Mouse (Mus musculus) embryonic facial prominence, embryonic 12.5 days (tissue): ENCODE data around the gene Dock3. TPM values are rescaled to one million over a fixed set of nuclear protein-coding genes. Genes with fewer than 3 reads are reported as not detected.

ENCODE experiments used
- ATAC-seq: fragments of 200-750 bp; cut with Nextera tagmentation; 2 replicates; pipeline ENCODE4 v1.8.0; 2017; ENCODE audit not compliant: insufficient number of reproducible peaks, insufficient read depth, low FRiP score, low TSS enrichment
- H3K27ac ChIP-seq: fragments of 300-500 bp; sonication (generic); 2 replicates; pipeline ENCODE4 v1.5.1; 2016; ENCODE audit warnings: mild to moderate bottlenecking
- H3K27me3 ChIP-seq: fragments of 300-500 bp; sonication (generic); 2 replicates; pipeline ENCODE4 v1.6.1; 2016; ENCODE audit warnings: mild to moderate bottlenecking, moderate library complexity
- H3K36me3 ChIP-seq: fragments of 300-500 bp; sonication (generic); 2 replicates; pipeline ENCODE4 v1.6.1; 2016; ENCODE audit warnings: mild to moderate bottlenecking
- H3K4me1 ChIP-seq: fragments of 300-500 bp; sonication (generic); 2 replicates; pipeline ENCODE4 v1.6.1; 2016
- H3K4me2 ChIP-seq: fragments of 300-500 bp; sonication (generic); replicated peaks from 2 replicates; pipeline ENCODE4 v1.6.1; 2016; ENCODE audit warnings: mild to moderate bottlenecking, moderate library complexity
- H3K4me3 ChIP-seq: fragments of 300-500 bp; sonication (generic); 2 replicates; pipeline ENCODE4 v1.5.1; 2016; ENCODE audit warnings: mild to moderate bottlenecking
- H3K9ac ChIP-seq: fragments of 300-500 bp; sonication (generic); 2 replicates; pipeline ENCODE4 v1.6.1; 2016; ENCODE audit warnings: mild to moderate bottlenecking, moderate library complexity
- H3K9me3 ChIP-seq: fragments of 300-500 bp; sonication (generic); 2 replicates; pipeline ENCODE4 v1.6.1; 2016; ENCODE audit warnings: mild to moderate bottlenecking, moderate library complexity
- WGBS: fragments of 180-500 bp; shearing (Covaris S2); methylation state at CpG from one replicate; pipeline ENCODE4 v1.1.7; 2016; 5-methylcytosine and 5-hydroxymethylcytosine counted together
- polyA plus RNA-seq: library from polyadenylated mRNA; unstranded; fragments of >200 nt; fragmentation: Nextera tagmentation; extraction: Ambion mirVana; gene quantifications from 2 replicates; pipeline ENCODE4 v1.2.1, GENCODE M21; 2016

Gene Dock3
- polyA plus RNA-seq, 1 experiment from 2014 or later: 1.5 TPM

DNA sequence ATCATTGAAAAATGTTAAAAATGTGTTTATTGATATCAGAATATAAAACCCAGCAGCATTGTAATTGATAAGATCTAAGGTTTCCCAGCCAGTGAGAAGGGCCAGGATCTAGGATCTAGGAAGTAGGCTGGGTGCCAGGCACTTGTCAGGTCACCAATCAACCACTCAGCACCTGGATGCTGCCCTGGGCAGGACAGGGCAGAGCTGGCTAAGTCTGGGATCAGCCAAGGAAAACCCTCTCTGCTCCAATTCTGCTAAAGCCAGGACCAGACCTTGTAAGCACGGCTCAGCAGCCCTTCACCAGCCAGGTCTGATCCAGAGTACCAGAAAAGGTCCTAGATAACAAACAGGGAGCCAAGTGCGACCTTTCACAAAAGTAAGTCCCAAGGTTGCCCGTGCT lies 23.2 kb upstream of the Dock3 start:
- H3K4me1 ChIP-seq: no peaks in the 10 kb centered on the region
- no peak overlapping the region for H3K4me2 ChIP-seq
- no peak overlapping the region for H3K4me3 ChIP-seq
- H3K27ac ChIP-seq: no peak overlapping the region
- no peak for ATAC-seq
- 83% methylated on average over 3 of the region's 3 CpGs for WGBS
- no peaks in the 10 kb centered on the region for H3K9me3 ChIP-seq
- H3K36me3 ChIP-seq: no peaks in the 10 kb centered on the region
- no peaks in the 10 kb centered on the region; the same call in 1 of the 2 replicates for H3K27me3 ChIP-seq
- no peak overlapping the region for H3K9ac ChIP-seq

DNA sequence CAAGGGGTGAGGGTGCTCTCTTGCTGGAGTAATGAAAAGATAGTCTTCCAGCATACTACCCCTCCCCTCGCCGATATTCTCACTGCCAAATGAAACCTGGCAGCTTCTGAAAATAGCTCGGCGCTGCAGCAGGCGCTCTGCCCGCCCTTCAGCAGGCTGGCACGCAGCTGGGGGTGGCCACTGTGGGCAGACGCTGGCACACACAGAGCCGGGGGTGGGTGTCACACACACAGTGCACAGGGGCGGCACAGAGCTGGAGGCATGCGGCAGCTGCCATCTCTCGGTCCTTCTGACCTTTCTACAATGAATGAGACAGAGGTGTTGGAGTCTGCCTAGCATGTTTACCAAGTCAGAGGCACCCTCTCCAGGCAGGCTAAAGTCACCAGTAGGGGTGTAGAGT lies 22.8 kb upstream of the Dock3 start:
- no peaks in the 10 kb centered on the region for H3K4me1 ChIP-seq
- H3K27me3 ChIP-seq: no peaks in the 10 kb centered on the region; the same call in 1 of the 2 replicates
- no peak overlapping the region for H3K27ac ChIP-seq
- H3K9ac ChIP-seq: no peak overlapping the region
- H3K36me3 ChIP-seq: no peaks in the 10 kb centered on the region
- H3K4me2 ChIP-seq: no peak overlapping the region
- 80% methylated on average over 12 of the region's 12 CpGs for WGBS
- no peaks in the 10 kb centered on the region for H3K9me3 ChIP-seq
- H3K4me3 ChIP-seq: no peak overlapping the region
- ATAC-seq: no peak

- Histone ChIP-seq H3K4me3 (no peak overlapping the region), H3K36me3 (no peaks in the 10 kb centered on the region), H3K27ac (no peak overlapping the region), H3K4me2 (no peak overlapping the region), H3K9ac (no peak overlapping the region), H3K4me1 (no peaks in the 10 kb centered on the region), H3K27me3 (no peaks in the 10 kb centered on the region; the same call in 1 of the 2 replicates), H3K9me3 (no peaks in the 10 kb centered on the region)
- no peak for ATAC-seq
- 31% methylated on average over 5 of the region's 5 CpGs for WGBS
Measured at GRCm38 (mm10) chr9:107252164-107252563, 20.5 kb upstream of the Dock3 start.

GRCm38 (mm10) chr9:107250416-107251337 lies 19.0 kb upstream of the Dock3 start:
- H3K4me1 ChIP-seq: no peaks in the 10 kb centered on the region
- no peak overlapping the region for H3K4me2 ChIP-seq
- no peaks in the 10 kb centered on the region for H3K9me3 ChIP-seq
- no peaks in the 10 kb centered on the region; the same call in 1 of the 2 replicates for H3K27me3 ChIP-seq
- no peaks in the 10 kb centered on the region for H3K36me3 ChIP-seq
- no peak overlapping the region for H3K27ac ChIP-seq
- ATAC-seq: no peak
- H3K9ac ChIP-seq: no peak overlapping the region
- H3K4me3 ChIP-seq: no peak overlapping the region
- WGBS: 82% methylated on average over 14 of the region's 14 CpGs

- ATAC-seq: no peak
- no peak overlapping the region for H3K4me2 ChIP-seq
- H3K9me3 ChIP-seq: no peaks in the 10 kb centered on the region
- H3K4me3 ChIP-seq: no peak overlapping the region
- no peak overlapping the region for H3K9ac ChIP-seq
- no peaks in the 10 kb centered on the region for H3K4me1 ChIP-seq
- no peak overlapping the region for H3K27ac ChIP-seq
- no peaks in the 10 kb centered on the region; the same call in 1 of the 2 replicates for H3K27me3 ChIP-seq
- no peaks in the 10 kb centered on the region for H3K36me3 ChIP-seq
- WGBS: 75% methylated on average over 6 of the region's 6 CpGs
Measured at GRCm38 (mm10) chr9:107249154-107249553, 17.4 kb upstream of the Dock3 start.

- Histone ChIP-seq H3K4me1 (no peaks in the 10 kb centered on the region), H3K9me3 (no peaks in the 10 kb centered on the region), H3K4me3 (no peak overlapping the region), H3K36me3 (no peaks in the 10 kb centered on the region), H3K4me2 (no peak overlapping the region), H3K27me3 (no peaks in the 10 kb centered on the region; the same call in 1 of the 2 replicates), H3K9ac (no peak overlapping the region), H3K27ac (no peak overlapping the region)
- no peak for ATAC-seq
- 63% methylated on average over 4 of the region's 4 CpGs for WGBS
Measured at GRCm38 (mm10) chr9:107246170-107246569, 14.5 kb upstream of the Dock3 start.

DNA sequence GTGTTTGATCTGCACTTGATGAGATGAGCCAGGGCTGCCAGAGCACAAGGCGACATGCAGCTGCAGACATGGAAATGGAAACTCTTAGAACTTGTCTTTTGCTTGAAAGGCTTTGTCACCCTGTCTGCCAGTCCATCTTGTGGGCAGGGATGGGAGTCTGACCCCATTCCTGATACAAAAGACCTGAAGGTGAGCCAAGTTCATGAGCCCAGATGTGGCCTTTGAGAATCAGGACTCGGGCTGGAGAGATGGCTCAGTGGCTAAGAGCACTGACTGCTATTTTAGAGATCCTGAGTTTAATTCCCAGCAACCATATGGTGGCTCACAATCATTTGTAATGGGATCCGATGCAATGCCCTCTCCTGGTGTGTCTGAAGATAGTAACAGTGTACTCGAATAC lies 13.6 kb upstream of the Dock3 start:
- 81% methylated on average over 4 of the region's 4 CpGs for WGBS
- no peaks in the 10 kb centered on the region for H3K36me3 ChIP-seq
- no peak overlapping the region for H3K4me2 ChIP-seq
- H3K9me3 ChIP-seq: no peaks in the 10 kb centered on the region
- no peaks in the 10 kb centered on the region; the same call in 1 of the 2 replicates for H3K27me3 ChIP-seq
- H3K4me1 ChIP-seq: no peaks in the 10 kb centered on the region
- H3K4me3 ChIP-seq: no peak overlapping the region
- ATAC-seq: no peak
- H3K27ac ChIP-seq: no peak overlapping the region
- H3K9ac ChIP-seq: no peak overlapping the region

DNA sequence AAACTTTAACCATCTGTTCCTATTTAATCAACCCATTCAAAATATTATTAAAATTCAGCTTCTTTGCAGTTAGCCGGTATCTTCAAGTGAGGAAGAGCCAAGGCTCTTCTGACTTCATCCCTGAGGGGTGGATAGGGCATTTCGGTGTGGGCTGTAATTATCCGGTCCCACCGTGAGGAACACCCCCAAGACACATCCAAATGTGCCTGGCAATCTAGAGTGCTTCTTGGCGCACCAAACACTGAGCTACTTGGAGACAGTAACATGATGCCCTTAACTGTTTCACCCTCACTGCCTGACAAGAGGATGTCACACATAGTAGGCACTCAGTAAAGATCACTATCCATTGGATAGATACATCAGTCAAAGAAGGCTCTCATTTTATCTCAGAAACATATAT lies 4.4 kb upstream of the Dock3 start:
- no peak overlapping the region for H3K4me2 ChIP-seq
- no peak overlapping the region for H3K9ac ChIP-seq
- peaks cover 84% of the 10 kb centered on the region for H3K27me3 ChIP-seq
- H3K4me3 ChIP-seq: no peak overlapping the region
- peaks cover 2% of the 10 kb centered on the region; the same call in 1 of the 2 replicates for H3K4me1 ChIP-seq
- no peak for ATAC-seq
- 60% methylated on average over 5 of the region's 5 CpGs for WGBS
- H3K27ac ChIP-seq: no peak overlapping the region
- no peaks in the 10 kb centered on the region for H3K36me3 ChIP-seq
- no peaks in the 10 kb centered on the region for H3K9me3 ChIP-seq

- H3K4me1 ChIP-seq: peaks cover 4% of the 10 kb centered on the region; the same call in 1 of the 2 replicates
- H3K36me3 ChIP-seq: no peaks in the 10 kb centered on the region
- no peak for ATAC-seq
- no peak overlapping the region for H3K4me2 ChIP-seq
- no peak overlapping the region for H3K27ac ChIP-seq
- H3K27me3 ChIP-seq: peaks cover 89% of the 10 kb centered on the region
- H3K9me3 ChIP-seq: no peaks in the 10 kb centered on the region
- no peak overlapping the region for H3K9ac ChIP-seq
- WGBS: 60% methylated on average over 5 of the region's 5 CpGs
- H3K4me3 ChIP-seq: no peak overlapping the region
Measured at GRCm38 (mm10) chr9:107235261-107235660, 3.6 kb upstream of the Dock3 start.

DNA sequence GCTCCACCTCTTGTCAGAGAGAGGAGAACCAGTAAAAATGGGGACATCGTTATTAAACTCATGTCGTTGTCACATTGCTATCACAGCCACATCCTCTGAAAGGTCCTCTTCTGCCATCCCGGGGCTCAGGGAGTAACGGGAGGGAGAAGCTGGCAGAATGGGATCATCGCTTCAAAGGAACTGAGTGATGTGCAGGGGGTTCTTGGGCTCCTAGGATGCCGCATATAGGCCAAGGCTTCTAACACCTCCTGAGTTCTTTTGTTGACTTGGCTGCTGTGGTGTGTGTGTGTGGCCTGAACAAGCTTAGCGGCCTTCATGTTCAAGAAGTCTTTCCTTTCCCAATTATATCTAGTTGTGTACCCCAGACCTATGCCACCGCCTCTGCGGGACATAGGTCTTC lies 431 bp upstream of the Dock3 start:
- Histone ChIP-seq H3K4me3 (peak overlapping the region; percentile 62), H3K36me3 (no peaks in the 10 kb centered on the region), H3K9ac (no peak overlapping the region), H3K4me1 (peaks cover 4% of the 10 kb centered on the region; the same call in 1 of the 2 replicates), H3K9me3 (no peaks in the 10 kb centered on the region), H3K4me2 (peak overlapping the region; percentile 99), H3K27ac (no peak overlapping the region), H3K27me3 (peaks cover 85% of the 10 kb centered on the region)
- 28% methylated on average over 9 of the region's 9 CpGs for WGBS
- no peak for ATAC-seq

DNA sequence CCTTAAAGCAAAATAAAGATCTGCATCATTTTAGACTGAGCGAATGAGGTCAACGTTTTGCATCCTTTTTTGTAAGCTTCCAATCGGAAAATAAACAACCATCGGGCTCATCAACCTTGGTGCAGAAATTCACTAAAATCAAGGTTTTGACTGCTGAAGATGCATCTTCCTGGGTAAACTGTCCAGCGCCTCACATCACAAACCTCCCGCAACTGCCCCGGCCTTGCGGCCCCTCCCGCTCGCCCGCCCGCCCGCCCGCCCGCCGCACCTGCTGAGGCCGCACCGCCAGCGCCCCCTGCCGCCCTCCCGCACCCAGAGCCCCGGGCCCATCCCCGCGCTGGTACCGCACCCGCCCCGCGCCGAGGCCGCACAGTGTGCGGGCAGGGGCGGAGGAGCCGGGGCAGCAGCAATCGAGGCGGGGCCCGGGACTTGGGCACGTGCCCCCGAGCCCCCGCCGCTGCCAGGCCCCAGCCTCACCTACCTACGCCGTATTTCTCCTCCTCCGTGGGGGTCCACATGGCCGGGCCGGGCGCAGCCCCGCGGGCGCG lies 644 bp downstream of the Dock3 start:
- ATAC-seq: peak; percentile 70
- Histone ChIP-seq H3K9me3 (no peaks in the 10 kb centered on the region), H3K9ac (peak overlapping the region; percentile 48), H3K27me3 (peaks cover 74% of the 10 kb centered on the region), H3K4me3 (peak overlapping the region; percentile 62), H3K4me2 (peak overlapping the region; percentile 99), H3K36me3 (no peaks in the 10 kb centered on the region), H3K4me1 (peaks cover 4% of the 10 kb centered on the region; the same call in 1 of the 2 replicates), H3K27ac (no peak overlapping the region)
- WGBS: 2% methylated on average over 48 of the region's 50 CpGs

- Histone ChIP-seq H3K9me3 (no peaks in the 10 kb centered on the region), H3K27me3 (peaks cover 22% of the 10 kb centered on the region), H3K4me2 (no peak overlapping the region), H3K4me3 (no peak overlapping the region), H3K36me3 (no peaks in the 10 kb centered on the region), H3K4me1 (no peaks in the 10 kb centered on the region), H3K27ac (no peak overlapping the region), H3K9ac (no peak overlapping the region)
- no peak for ATAC-seq
- 81% methylated on average over 1 of the region's 1 CpGs for WGBS
Measured at GRCm38 (mm10) chr9:107224597-107224996, 7.1 kb downstream of the Dock3 start.
